In genomic region chr15:25651820-25652219, GRCm38 (mm10) we compare ENCODE assay signal across 16 mouse cellular contexts.
"Had no signal": no experiment of that assay in that cellular context is flagged by ENCODE, and none has a peak within 500 bp of the region (broad histone marks: within the 10 kb centered on the region; RNA-seq: fewer than 3 reads in every experiment).

No protein-coding gene starts in this region.

- H3K4me3 ChIP-seq: limb, embryonic 13.5 days; midbrain, embryonic 10.5 days; neural tube, embryonic 12.5 days; stomach, embryonic 15.5 days had no signal

- ATAC-seq: intestine, embryonic 16.5 days; lung, postnatal 0 days had no signal

- H3K4me1 ChIP-seq: neural tube, embryonic 12.5 days had no signal

- H3K27ac ChIP-seq: midbrain, embryonic 10.5 days; neural tube, embryonic 12.5 days; stomach, embryonic 15.5 days had no signal

- H3K4me2 ChIP-seq: limb, embryonic 13.5 days; neural tube, embryonic 12.5 days; stomach, embryonic 15.5 days had no signal

- H3K27me3 ChIP-seq: limb, embryonic 13.5 days; neural tube, embryonic 12.5 days; stomach, embryonic 15.5 days had no signal

- H3K36me3 ChIP-seq: neural tube, embryonic 12.5 days; stomach, embryonic 15.5 days had no signal

- DNase-seq: kidney, adult 2 months; kidney, postnatal 36 days; layer of hippocampus, adult 9-11 months; layer of hippocampus, postnatal 36 days; lung, adult 2 months; lung, postnatal 36 days; midbrain, embryonic 14.5 days; right cerebral cortex, postnatal 4 days; spleen, adult 18-20 months; thymus, postnatal 4 days had no signal

- H3K9ac ChIP-seq: limb, embryonic 13.5 days; neural tube, embryonic 12.5 days; stomach, embryonic 15.5 days had no signal

- H3K9me3 ChIP-seq: limb, embryonic 13.5 days; neural tube, embryonic 12.5 days; stomach, embryonic 15.5 days had no signal
